Mouse (Mus musculus): ENCODE results near the gene Fam184a.

- no peak for TF ChIP-seq CTCF (IDR thresholded peaks at IDR 0.05; ENCODE audit: low read depth, low read length)
- no peak for TF ChIP-seq POLR2A (IDR thresholded peaks at IDR 0.05; ENCODE audit: extremely low read depth, insufficient read depth, low read length)
Observed at GRCm38 (mm10) chr10:53765471-53765870, 14.5 kb upstream of the Fam184a start.

Data from liver, adult 2 months (tissue).